Mouse (Mus musculus): ENCODE data around the gene Ube2k. TPM values are rescaled to one million over a fixed set of nuclear protein-coding genes. Genes with fewer than 3 reads are reported as not detected.
A peak's percentile ranks its signal among the peaks of the same experiment; 100 is the strongest.

Ube2k gene
- polyA plus RNA-seq, 1 experiment from 2014 or later, result 217 TPM

GRCm38 (mm10) chr5:65539786-65540185 is 2.8 kb downstream of the Ube2k start:
- no peak for ATAC-seq (ENCODE audit: low FRiP score)
- Histone ChIP-seq H3K4me1 (peaks cover 21% of the 10 kb centered on the region), H3K4me2 (peak overlapping the region; percentile 52; the same call in 1 of the 2 replicates), H3K27me3 (replicated peaks) (no peaks in the 10 kb centered on the region), H3K4me3 (replicated peaks) (no peak overlapping the region), H3K27ac (replicated peaks) (no peak overlapping the region), H3K36me3 (no peaks in the 10 kb centered on the region), H3K9ac (replicated peaks) (no peak overlapping the region), H3K9me3 (replicated peaks) (no peaks in the 10 kb centered on the region)
- WGBS, result 97% methylated on average over 3 of the region's 3 CpGs

- WGBS, result 85% methylated on average over 3 of the region's 3 CpGs
- Histone ChIP-seq H3K9me3 (replicated peaks) (no peaks in the 10 kb centered on the region), H3K4me2 (no peak overlapping the region), H3K4me1 (peaks cover 12% of the 10 kb centered on the region), H3K4me3 (replicated peaks) (no peak overlapping the region), H3K27me3 (replicated peaks) (no peaks in the 10 kb centered on the region), H3K27ac (replicated peaks) (no peak overlapping the region), H3K36me3 (no peaks in the 10 kb centered on the region), H3K9ac (replicated peaks) (no peak overlapping the region)
- no peak for ATAC-seq (ENCODE audit: low FRiP score)
Observed at GRCm38 (mm10) chr5:65541889-65542288, 4.9 kb downstream of the Ube2k start.

GRCm38 (mm10) chr5:65543491-65543890 is 6.5 kb downstream of the Ube2k start:
- Histone ChIP-seq H3K4me2 (no peak overlapping the region), H3K4me3 (replicated peaks) (no peak overlapping the region), H3K4me1 (peaks cover 12% of the 10 kb centered on the region), H3K9me3 (replicated peaks) (no peaks in the 10 kb centered on the region), H3K27ac (replicated peaks) (no peak overlapping the region), H3K9ac (replicated peaks) (no peak overlapping the region), H3K36me3 (no peaks in the 10 kb centered on the region), H3K27me3 (replicated peaks) (no peaks in the 10 kb centered on the region)
- 100% methylated on average over 1 of the region's 1 CpGs for WGBS
- no peak for ATAC-seq (ENCODE audit: low FRiP score)

DNA sequence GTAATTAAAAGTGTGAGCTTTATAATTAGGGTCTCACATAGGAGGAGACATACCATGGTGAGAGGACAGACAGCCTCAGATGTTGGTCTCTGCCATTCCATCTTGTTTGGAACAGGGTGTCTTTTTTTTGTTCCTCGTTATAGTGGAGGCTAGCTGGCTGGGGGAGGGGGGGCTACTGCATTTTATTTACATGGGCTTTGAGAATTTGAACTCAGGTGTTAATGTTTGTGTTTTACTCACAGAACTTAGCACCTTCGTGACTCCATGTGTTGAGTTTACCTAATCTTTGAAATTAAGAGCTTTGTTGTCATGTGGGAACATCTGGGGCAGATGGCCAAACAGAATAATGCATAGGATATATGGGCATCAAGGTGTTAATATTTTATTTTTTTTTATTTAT is 7.6 kb downstream of the Ube2k start:
- H3K9me3 ChIP-seq (replicated peaks), result no peaks in the 10 kb centered on the region
- H3K27ac ChIP-seq (replicated peaks), result no peak overlapping the region
- H3K36me3 ChIP-seq, result no peaks in the 10 kb centered on the region
- H3K27me3 ChIP-seq (replicated peaks), result no peaks in the 10 kb centered on the region
- no peak overlapping the region for H3K4me2 ChIP-seq
- 88% methylated on average over 2 of the region's 2 CpGs for WGBS
- H3K9ac ChIP-seq (replicated peaks), result no peak overlapping the region
- H3K4me3 ChIP-seq (replicated peaks), result no peak overlapping the region
- ATAC-seq (ENCODE audit: low FRiP score), result no peak
- H3K4me1 ChIP-seq, result peaks cover 6% of the 10 kb centered on the region; the same call in 1 of the 2 replicates

DNA sequence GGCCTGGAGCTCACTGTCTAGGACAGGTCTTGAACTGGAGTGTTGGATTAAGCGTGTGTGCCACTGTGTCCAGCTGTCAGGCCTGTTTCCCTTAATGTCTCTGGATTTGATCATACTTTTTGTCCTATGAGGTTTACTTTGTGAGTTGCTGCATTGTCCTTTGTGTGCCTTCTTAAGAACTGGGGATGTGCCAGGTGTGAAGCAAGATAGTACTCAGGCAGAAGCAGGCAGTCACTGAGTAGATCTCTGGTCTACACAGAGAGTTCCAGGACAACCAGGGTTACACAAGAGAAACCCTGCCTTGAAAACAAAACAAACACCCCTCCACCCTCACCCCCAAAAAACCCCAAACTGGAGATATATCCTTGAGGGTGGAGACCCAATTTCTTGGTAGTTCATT is 12.6 kb downstream of the Ube2k start:
- Histone ChIP-seq H3K36me3 (no peaks in the 10 kb centered on the region; the same call in 1 of the 2 replicates), H3K9me3 (replicated peaks) (no peaks in the 10 kb centered on the region), H3K4me3 (replicated peaks) (no peak overlapping the region), H3K4me2 (no peak overlapping the region), H3K27me3 (replicated peaks) (no peaks in the 10 kb centered on the region), H3K4me1 (peaks cover 15% of the 10 kb centered on the region; the same call in 1 of the 2 replicates), H3K27ac (replicated peaks) (no peak overlapping the region), H3K9ac (replicated peaks) (no peak overlapping the region)
- 100% methylated on average over 1 of the region's 1 CpGs for WGBS
- no peak for ATAC-seq (ENCODE audit: low FRiP score)

- H3K27ac ChIP-seq (replicated peaks), result no peak overlapping the region
- no peak for ATAC-seq (ENCODE audit: low FRiP score)
Observed at GRCm38 (mm10) chr5:65557109-65557508, 20.1 kb downstream of the Ube2k start.

GRCm38 (mm10) chr5:65561125-65561893 is 24.3 kb downstream of the Ube2k start:
- WGBS, result 24% methylated on average over 17 of the region's 20 CpGs
- Histone ChIP-seq H3K27ac (replicated peaks) (peak overlapping the region; percentile 18; the same call in 1 of the 2 replicates), H3K4me3 (replicated peaks) (no peak overlapping the region), H3K36me3 (no peaks in the 10 kb centered on the region), H3K9ac (replicated peaks) (no peak overlapping the region), H3K4me2 (no peak overlapping the region), H3K4me1 (peaks cover 9% of the 10 kb centered on the region), H3K9me3 (replicated peaks) (no peaks in the 10 kb centered on the region), H3K27me3 (replicated peaks) (no peaks in the 10 kb centered on the region)
- ATAC-seq (ENCODE audit: low FRiP score), result peak; percentile 41; the same call in 1 of the 2 replicates

More at GRCm38 (mm10) chr5:65557109-65557508, 20.1 kb downstream of the Ube2k start:
- no peak overlapping the region for H3K9ac ChIP-seq (replicated peaks)
- H3K36me3 ChIP-seq, result no peaks in the 10 kb centered on the region
- no peaks in the 10 kb centered on the region for H3K9me3 ChIP-seq (replicated peaks)
- no peak overlapping the region for H3K4me2 ChIP-seq
- peaks cover 9% of the 10 kb centered on the region for H3K4me1 ChIP-seq
- no peak overlapping the region for H3K4me3 ChIP-seq (replicated peaks)
- H3K27me3 ChIP-seq (replicated peaks), result no peaks in the 10 kb centered on the region

DNA sequence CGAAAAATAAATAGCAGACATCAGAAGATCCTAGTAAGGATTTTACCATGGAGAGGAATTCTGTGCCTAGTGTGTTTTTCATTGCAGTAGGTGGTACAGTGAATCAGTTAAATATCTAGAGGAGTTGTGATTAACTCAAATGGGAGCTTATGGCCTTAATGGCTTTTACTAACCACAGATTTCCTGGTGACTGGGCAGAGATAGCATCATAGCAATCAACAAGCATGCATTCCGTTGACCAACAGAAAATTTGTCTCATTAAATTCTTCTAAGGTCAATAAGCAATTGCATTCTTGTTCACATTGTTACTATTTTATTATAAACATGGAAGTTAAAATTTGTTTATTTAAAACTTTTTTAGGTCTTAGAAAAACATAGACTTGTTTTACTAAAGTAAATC is 28.5 kb downstream of the Ube2k start:
- ATAC-seq (ENCODE audit: low FRiP score), result no peak
- H3K9ac ChIP-seq (replicated peaks), result no peak overlapping the region
- no peak overlapping the region for H3K27ac ChIP-seq (replicated peaks)
- no peak overlapping the region for H3K4me2 ChIP-seq
- no peaks in the 10 kb centered on the region for H3K36me3 ChIP-seq
- no peaks in the 10 kb centered on the region for H3K27me3 ChIP-seq (replicated peaks)
- H3K9me3 ChIP-seq (replicated peaks), result no peaks in the 10 kb centered on the region
- no peak overlapping the region for H3K4me3 ChIP-seq (replicated peaks)
- 82% methylated on average over 2 of the region's 2 CpGs for WGBS
- peaks cover 9% of the 10 kb centered on the region for H3K4me1 ChIP-seq

- H3K27me3 ChIP-seq (replicated peaks), result no peaks in the 10 kb centered on the region
- H3K36me3 ChIP-seq, result peaks cover 8% of the 10 kb centered on the region; the same call in 1 of the 2 replicates
- ATAC-seq (ENCODE audit: low FRiP score), result no peak
- no peak overlapping the region for H3K4me3 ChIP-seq (replicated peaks)
- no peak overlapping the region for H3K4me2 ChIP-seq
- no peaks in the 10 kb centered on the region for H3K4me1 ChIP-seq
- no peaks in the 10 kb centered on the region for H3K9me3 ChIP-seq (replicated peaks)
- WGBS, result 91% methylated on average over 2 of the region's 2 CpGs
- H3K9ac ChIP-seq (replicated peaks), result no peak overlapping the region
- no peak overlapping the region for H3K27ac ChIP-seq (replicated peaks)
Observed at GRCm38 (mm10) chr5:65574876-65575275, 37.8 kb downstream of the Ube2k start.

DNA sequence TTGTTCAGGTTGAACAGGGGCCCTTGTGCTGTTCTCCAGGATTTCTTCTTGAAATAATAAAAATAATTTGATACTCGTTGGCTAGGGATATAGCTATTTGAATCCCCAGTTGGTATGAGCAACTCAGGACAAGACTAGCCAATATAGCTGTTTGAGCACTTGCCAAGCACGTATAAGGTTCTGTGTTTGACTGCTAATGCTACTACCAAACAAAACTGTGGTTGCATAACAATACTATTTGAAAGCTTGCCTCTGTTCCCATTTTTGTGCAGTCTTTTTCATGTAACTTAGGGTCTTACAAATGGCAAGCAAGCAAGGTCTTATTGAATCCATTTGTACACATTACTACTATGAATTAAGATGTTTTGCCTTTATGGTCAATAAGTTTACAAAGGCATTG is 38.9 kb downstream of the Ube2k start:
- Histone ChIP-seq H3K4me3 (replicated peaks) (no peak overlapping the region), H3K9ac (replicated peaks) (no peak overlapping the region), H3K4me2 (no peak overlapping the region), H3K4me1 (no peaks in the 10 kb centered on the region), H3K27ac (replicated peaks) (no peak overlapping the region), H3K9me3 (replicated peaks) (no peaks in the 10 kb centered on the region), H3K27me3 (replicated peaks) (no peaks in the 10 kb centered on the region), H3K36me3 (peaks cover 12% of the 10 kb centered on the region; the same call in 1 of the 2 replicates)
- WGBS, result 82% methylated on average over 2 of the region's 2 CpGs
- ATAC-seq (ENCODE audit: low FRiP score), result no peak

- ATAC-seq (ENCODE audit: low FRiP score), result no peak
- WGBS, result 90% methylated on average over 3 of the region's 3 CpGs
- H3K4me2 ChIP-seq, result no peak overlapping the region
- H3K4me3 ChIP-seq (replicated peaks), result no peak overlapping the region
- 0 out of 2 replicates have a peak, but pooled peaks cover 4% of the 10 kb centered on the region for H3K36me3 ChIP-seq
- no peaks in the 10 kb centered on the region for H3K27me3 ChIP-seq (replicated peaks)
- no peak overlapping the region for H3K9ac ChIP-seq (replicated peaks)
- no peak overlapping the region for H3K27ac ChIP-seq (replicated peaks)
- no peaks in the 10 kb centered on the region for H3K9me3 ChIP-seq (replicated peaks)
- no peaks in the 10 kb centered on the region for H3K4me1 ChIP-seq
Observed at GRCm38 (mm10) chr5:65578545-65578944, 41.5 kb downstream of the Ube2k start.

DNA sequence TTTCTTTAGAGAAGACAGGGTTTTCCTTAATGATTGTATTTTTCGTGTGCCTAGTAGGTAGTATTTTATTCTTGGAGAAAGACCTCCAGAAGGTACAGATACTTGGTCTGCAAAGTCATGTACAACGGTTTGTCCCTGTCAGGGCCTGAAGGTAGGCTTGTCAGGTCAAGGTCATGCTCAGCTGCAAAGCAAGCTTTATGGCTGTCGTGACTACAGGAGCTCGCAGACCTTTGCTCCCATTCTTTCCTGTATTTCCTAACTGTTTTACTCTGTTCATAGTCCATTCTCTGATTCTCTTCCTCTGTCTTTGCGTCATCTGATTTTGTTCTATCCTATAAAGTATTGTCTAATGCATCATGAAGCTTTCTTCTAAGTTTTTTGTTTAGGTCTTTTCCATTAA is 49.3 kb downstream of the Ube2k start:
- no peaks in the 10 kb centered on the region for H3K4me1 ChIP-seq
- no peak for ATAC-seq (ENCODE audit: low FRiP score)
- WGBS, result 88% methylated on average over 5 of the region's 5 CpGs

More for the DNA sequence above, 49.3 kb downstream of the Ube2k start:
- Histone ChIP-seq H3K27ac (replicated peaks) (no peak overlapping the region), H3K4me2 (no peak overlapping the region), H3K27me3 (replicated peaks) (no peaks in the 10 kb centered on the region), H3K36me3 (0 out of 2 replicates have a peak, but pooled peaks cover 8% of the 10 kb centered on the region), H3K9me3 (replicated peaks) (no peaks in the 10 kb centered on the region), H3K4me3 (replicated peaks) (no peak overlapping the region), H3K9ac (replicated peaks) (no peak overlapping the region)
